Mouse (Mus musculus) splenic B cell, adult 2 months (primary cell): Measurements from ENCODE around the gene Cdkn2b.

Source experiments
- DNase-seq: peaks from one replicate; pipeline ENCODE4 v3.0.0-alpha.2; 2011; ENCODE audit warnings: low read depth, low spot score
- H3K27me3 ChIP-seq: 2 replicates; pipeline ENCODE4 v1.6.1; 2012; ENCODE audit warnings: mild to moderate bottlenecking, low read length, moderate library complexity, mixed read lengths; ENCODE audit not compliant: control insufficient read depth, poor library complexity, insufficient read depth, severe bottlenecking
- H3K36me3 ChIP-seq: 2 replicates; pipeline ENCODE4 v1.6.1; 2012; ENCODE audit warnings: mild to moderate bottlenecking, low read length, moderate library complexity, mixed read lengths; ENCODE audit not compliant: control insufficient read depth, poor library complexity, insufficient read depth, severe bottlenecking

The Cdkn2b gene

GRCm38 (mm10) chr4:89310491-89311254 is at the start of gene Cdkn2b:
Gene Cdkn2b, minus strand, starts transcription at chr4:89311039.
- no peaks in the 10 kb centered on the region for H3K36me3 ChIP-seq
- peaks cover 1% of the 10 kb centered on the region for H3K27me3 ChIP-seq
- DNase-seq, result peak; percentile 89

- H3K36me3 ChIP-seq, result no peaks in the 10 kb centered on the region
- H3K27me3 ChIP-seq, result no peaks in the 10 kb centered on the region
- no peak for DNase-seq
These were observed 49.5 kb upstream of the Cdkn2b start for GRCm38 (mm10) chr4:89360349-89360748.

GRCm38 (mm10) chr4:89359506-89359905 is 48.7 kb upstream of the Cdkn2b start:
- no peaks in the 10 kb centered on the region for H3K27me3 ChIP-seq
- no peak for DNase-seq
- H3K36me3 ChIP-seq, result no peaks in the 10 kb centered on the region

GRCm38 (mm10) chr4:89353935-89354334 is 43.1 kb upstream of the Cdkn2b start:
- Histone ChIP-seq H3K27me3 (no peaks in the 10 kb centered on the region), H3K36me3 (no peaks in the 10 kb centered on the region)
- peak; percentile 27 for DNase-seq

- Histone ChIP-seq H3K27me3 (no peaks in the 10 kb centered on the region), H3K36me3 (no peaks in the 10 kb centered on the region)
- no peak for DNase-seq
These were observed 42.3 kb upstream of the Cdkn2b start for GRCm38 (mm10) chr4:89353071-89353582.

GRCm38 (mm10) chr4:89351474-89351873 is 40.6 kb upstream of the Cdkn2b start:
- no peaks in the 10 kb centered on the region for H3K27me3 ChIP-seq
- DNase-seq, result peak; percentile 13

GRCm38 (mm10) chr4:89350938-89351451 is 40.2 kb upstream of the Cdkn2b start:
- H3K27me3 ChIP-seq, result no peaks in the 10 kb centered on the region
- DNase-seq, result peak; percentile 53
- H3K36me3 ChIP-seq, result no peaks in the 10 kb centered on the region

More at GRCm38 (mm10) chr4:89351474-89351873, 40.6 kb upstream of the Cdkn2b start:
- no peaks in the 10 kb centered on the region for H3K36me3 ChIP-seq

- Histone ChIP-seq H3K36me3 (no peaks in the 10 kb centered on the region), H3K27me3 (no peaks in the 10 kb centered on the region)
- DNase-seq, result no peak
These were observed 39.6 kb upstream of the Cdkn2b start for GRCm38 (mm10) chr4:89350391-89350790.

- H3K36me3 ChIP-seq, result no peaks in the 10 kb centered on the region
- no peaks in the 10 kb centered on the region for H3K27me3 ChIP-seq
- no peak for DNase-seq
These were observed 38.0 kb upstream of the Cdkn2b start for GRCm38 (mm10) chr4:89348842-89349241.

- H3K36me3 ChIP-seq, result no peaks in the 10 kb centered on the region
- H3K27me3 ChIP-seq, result no peaks in the 10 kb centered on the region; the same call in 1 of the 2 replicates
- DNase-seq, result no peak
These were observed 2.6 kb upstream of the Cdkn2b start for GRCm38 (mm10) chr4:89313461-89313860.

GRCm38 (mm10) chr4:89309996-89310395 is 843 bp downstream of the Cdkn2b start:
- no peak for DNase-seq
- peaks cover 1% of the 10 kb centered on the region for H3K27me3 ChIP-seq
- H3K36me3 ChIP-seq, result no peaks in the 10 kb centered on the region

GRCm38 (mm10) chr4:89308001-89308400 is 2.8 kb downstream of the Cdkn2b start:
- Histone ChIP-seq H3K36me3 (no peaks in the 10 kb centered on the region), H3K27me3 (peaks cover 1% of the 10 kb centered on the region; the same call in 1 of the 2 replicates)
- no peak for DNase-seq

- Histone ChIP-seq H3K27me3 (peaks cover 1% of the 10 kb centered on the region; the same call in 1 of the 2 replicates), H3K36me3 (no peaks in the 10 kb centered on the region)
- no peak for DNase-seq
These were observed 4.0 kb downstream of the Cdkn2b start for GRCm38 (mm10) chr4:89306798-89307365.

- Histone ChIP-seq H3K27me3 (peaks cover 1% of the 10 kb centered on the region; the same call in 1 of the 2 replicates), H3K36me3 (no peaks in the 10 kb centered on the region)
- no peak for DNase-seq
These were observed 5.1 kb downstream of the Cdkn2b start for GRCm38 (mm10) chr4:89305691-89306090.
